Comparison of ENCODE assay signal across 7 mouse cellular contexts in genomic region chr7:113250433-113250991, GRCm38 (mm10). TPM values are rescaled to one million over a fixed set of nuclear protein-coding genes. Genes with fewer than 3 reads are reported as not detected.
DNase-seq lines count a peak whose midpoint lies in the region; ATAC-seq lines count a peak whose summit lies in the region.

No protein-coding gene starts in this region.

- DNase-seq in CD8-positive naive resting alpha-beta T cell, adult 2 months (ENCODE audit: low read depth in 2 of 2, low spot score in 2 of 2), result peak; percentile 15 to 39
- peak; percentile 53 for DNase-seq in embryo, embryonic 10.5 days (ENCODE audit: low spot score)
- DNase-seq in lung, postnatal 4 days, result peak; percentile 39 to 57
- DNase-seq in skeletal muscle tissue, adult 2 months (ENCODE audit: low read depth, low spot score), result peak; percentile 52

- peak overlapping the region; percentile 21; the same call in 1 of the 2 replicates for H3K4me2 ChIP-seq in heart, embryonic 12.5 days
- no peak overlapping the region for H3K4me2 ChIP-seq in kidney, embryonic 16.5 days (replicated peaks; ENCODE audit: low read depth, low read length)

- ATAC-seq in activated CD4-positive, CD25-positive, alpha-beta regulatory T cell, adult 4 months, result peak; percentile 81
- ATAC-seq in heart, embryonic 12.5 days (ENCODE audit: insufficient number of reproducible peaks, low FRiP score), result peak; percentile 71
- 0 out of 2 replicates have a peak, but pooled peaks have one; percentile 47 for ATAC-seq in kidney, embryonic 16.5 days (ENCODE audit: low FRiP score, low TSS enrichment)

- peak overlapping the region; percentile 37; the same call in 1 of the 2 replicates for H3K9ac ChIP-seq in heart, embryonic 12.5 days
- no peak overlapping the region for H3K9ac ChIP-seq in kidney, embryonic 16.5 days (replicated peaks; ENCODE audit: low read length)

- H3K27ac ChIP-seq in heart, embryonic 12.5 days (ENCODE audit: poor library complexity, severe bottlenecking), result peak overlapping the region; percentile 96
- peak overlapping the region; percentile 35 for H3K27ac ChIP-seq in kidney, embryonic 16.5 days (ENCODE audit: low read length)

- no peaks in the 10 kb centered on the region for H3K27me3 ChIP-seq in heart, embryonic 12.5 days (replicated peaks)
- H3K27me3 ChIP-seq in kidney, embryonic 16.5 days (ENCODE audit: insufficient read depth, low read length), result no peaks in the 10 kb centered on the region

- WGBS in heart, embryonic 12.5 days, result 47% methylated on average over 3 of the region's 3 CpGs
- 61% methylated on average over 3 of the region's 3 CpGs for WGBS in kidney, embryonic 16.5 days

- no peak overlapping the region for H3K4me3 ChIP-seq in heart, embryonic 12.5 days
- no peak overlapping the region for H3K4me3 ChIP-seq in kidney, embryonic 16.5 days (ENCODE audit: low read length)

- H3K4me1 ChIP-seq in heart, embryonic 12.5 days (replicated peaks), result peaks cover 59% of the 10 kb centered on the region
- H3K4me1 ChIP-seq in kidney, embryonic 16.5 days (ENCODE audit: insufficient read depth, low read length), result peaks cover 20% of the 10 kb centered on the region

- no peaks in the 10 kb centered on the region for H3K9me3 ChIP-seq in heart, embryonic 12.5 days (replicated peaks)
- no peaks in the 10 kb centered on the region for H3K9me3 ChIP-seq in kidney, embryonic 16.5 days (ENCODE audit: low read length)

- H3K36me3 ChIP-seq in heart, embryonic 12.5 days, result no peaks in the 10 kb centered on the region
- no peaks in the 10 kb centered on the region for H3K36me3 ChIP-seq in kidney, embryonic 16.5 days (ENCODE audit: insufficient read depth, low read length)

RNA-seq across cellular contexts. Expression of gene Arntl, which starts 43.2 kb away (rescaled TPM):
- 10 to 100 TPM; 21.4 to 27.8 TPM for polyA plus RNA-seq in activated CD4-positive, CD25-positive, alpha-beta regulatory T cell, adult 4 months (2017; shearing (Covaris generic))
- 6.8 and 8.5 TPM in 2 replicates for polyA plus RNA-seq in heart, embryonic 12.5 days (2016; fragmentation: Nextera tagmentation; extraction: Ambion mirVana)
- polyA plus RNA-seq in kidney, embryonic 16.5 days (2015; fragmentation: Nextera tagmentation; extraction: Ambion mirVana), result 9.7 and 10.5 TPM in 2 replicates
